Mouse (Mus musculus): ENCODE measurements around the gene Ccdc106. TPM values are rescaled to one million over a fixed set of nuclear protein-coding genes. Genes with fewer than 3 reads are reported as not detected.
"Not testable (repeated sequence)": the region's sequence is repeated elsewhere in the genome, so short reads cannot be mapped to it uniquely, and the experiment has no call there.

The Ccdc106 gene
- total RNA-seq, 1 experiment, result 7.5 TPM

GRCm38 (mm10) chr7:5017352-5017751 is 3.0 kb upstream of the Ccdc106 start:
- in situ Hi-C loops (cut with MboI; ENCODE audit: low sequenced_read_pairs in 2 of 2, unreplicated experiment in 2 of 2), result no loop called here
- H3K4me1 ChIP-seq (ENCODE audit: control insufficient read depth in 2 of 2, insufficient read depth in 2 of 2, low read length in 2 of 2, poor library complexity in 1 of 2), result peaks cover 7 to 17% of the 10 kb centered on the region in 2 experiments; a peak in 3 of 4 replicates
- no peaks in the 10 kb centered on the region for H3K9me3 ChIP-seq (ENCODE audit: control insufficient read depth, insufficient read depth, low read depth, low read length)
- TF ChIP-seq HCFC1 (IDR thresholded peaks at IDR 0.05; ENCODE audit: borderline replicate concordance, insufficient read depth, low read length) (no peak), ZC3H11A (IDR thresholded peaks at IDR 0.05; ENCODE audit: borderline replicate concordance, low read depth, low read length) (no peak), CHD2 (IDR thresholded peaks at IDR 0.05; ENCODE audit: low read depth, low read length) (no peak), ZNF384 (IDR thresholded peaks at IDR 0.05; ENCODE audit: low read depth, low read length) (no peak), MAFK (IDR thresholded peaks at IDR 0.05; ENCODE audit: insufficient read depth, low read depth, low read length) (no peak)
- no peak for DNase-seq (ENCODE audit: low read depth, low spot score)
- H3K4me3 ChIP-seq (ENCODE audit: insufficient read depth in 1 of 2, low read depth in 1 of 2, low read length in 2 of 2, poor library complexity in 1 of 2, severe bottlenecking in 1 of 2), result peak overlapping the region; percentile 23 to 38; a peak in 3 of 4 replicates
- no peak overlapping the region for H3K27ac ChIP-seq (ENCODE audit: insufficient read depth, low read depth, low read length, poor library complexity, severe bottlenecking)
- peak overlapping the region; percentile 40; the same call in 1 of the 2 replicates for H3K9ac ChIP-seq (ENCODE audit: insufficient read depth, low read depth, low read length, poor library complexity, severe bottlenecking)
- peaks cover 8% of the 10 kb centered on the region for H3K36me3 ChIP-seq (ENCODE audit: control insufficient read depth, insufficient read depth, low read length, poor library complexity, severe bottlenecking)

- Histone ChIP-seq H3K36me3 (ENCODE audit: control insufficient read depth, insufficient read depth, low read length, poor library complexity, severe bottlenecking) (peaks cover 8% of the 10 kb centered on the region; the same call in 1 of the 2 replicates), H3K9ac (ENCODE audit: insufficient read depth, low read depth, low read length, poor library complexity, severe bottlenecking) (peak overlapping the region; percentile 40), H3K9me3 (ENCODE audit: control insufficient read depth, insufficient read depth, low read depth, low read length) (no peaks in the 10 kb centered on the region), H3K4me1 (ENCODE audit: control insufficient read depth in 2 of 2, insufficient read depth in 2 of 2, low read length in 2 of 2, poor library complexity in 1 of 2) (peaks cover 7 to 15% of the 10 kb centered on the region in 2 experiments; a peak in 3 of 4 replicates), H3K4me3 (ENCODE audit: insufficient read depth in 1 of 2, low read depth in 1 of 2, low read length in 2 of 2, poor library complexity in 1 of 2, severe bottlenecking in 1 of 2) (peak overlapping the region; percentile 23 to 38; a peak in 3 of 4 replicates), H3K27ac (ENCODE audit: insufficient read depth, low read depth, low read length, poor library complexity, severe bottlenecking) (no peak overlapping the region)
- DNase-seq (ENCODE audit: low read depth, low spot score), result no peak
- no peak for TF ChIP-seq ZNF384 (IDR thresholded peaks at IDR 0.05; ENCODE audit: low read depth, low read length)
- no peak for TF ChIP-seq MAFK (IDR thresholded peaks at IDR 0.05; ENCODE audit: insufficient read depth, low read depth, low read length)
- TF ChIP-seq HCFC1 (IDR thresholded peaks at IDR 0.05; ENCODE audit: borderline replicate concordance, insufficient read depth, low read length), result no peak
- no peak for TF ChIP-seq ZC3H11A (IDR thresholded peaks at IDR 0.05; ENCODE audit: borderline replicate concordance, low read depth, low read length)
- TF ChIP-seq CHD2 (IDR thresholded peaks at IDR 0.05; ENCODE audit: low read depth, low read length), result no peak
- in situ Hi-C loops (cut with MboI; ENCODE audit: low sequenced_read_pairs in 2 of 2, unreplicated experiment in 2 of 2), result no loop called here
Observed at GRCm38 (mm10) chr7:5017931-5018330, 2.4 kb upstream of the Ccdc106 start.

GRCm38 (mm10) chr7:5019576-5019975 is 777 bp upstream of the Ccdc106 start:
- Histone ChIP-seq H3K36me3 (ENCODE audit: control insufficient read depth, insufficient read depth, low read length, poor library complexity, severe bottlenecking) (peaks cover 13% of the 10 kb centered on the region; the same call in 1 of the 2 replicates), H3K27ac (ENCODE audit: insufficient read depth, low read depth, low read length, poor library complexity, severe bottlenecking) (peak overlapping the region; percentile 94; the same call in 1 of the 2 replicates)
- in situ Hi-C loops (cut with MboI; ENCODE audit: low sequenced_read_pairs in 2 of 2, unreplicated experiment in 2 of 2), result not testable (repeated sequence)

GRCm38 (mm10) chr7:5020685-5021084 is 332 bp downstream of the Ccdc106 start:
- peaks cover 16% of the 10 kb centered on the region; the same call in 1 of the 2 replicates for H3K36me3 ChIP-seq (ENCODE audit: control insufficient read depth, insufficient read depth, low read length, poor library complexity, severe bottlenecking)
- peak overlapping the region; percentile 95 for H3K9ac ChIP-seq (ENCODE audit: insufficient read depth, low read depth, low read length, poor library complexity, severe bottlenecking)
- peak overlapping the region; percentile 59 to 97 for H3K4me3 ChIP-seq (ENCODE audit: insufficient read depth in 1 of 2, low read depth in 1 of 2, low read length in 2 of 2, poor library complexity in 1 of 2, severe bottlenecking in 1 of 2)
- H3K27ac ChIP-seq (ENCODE audit: insufficient read depth, low read depth, low read length, poor library complexity, severe bottlenecking), result peak overlapping the region; percentile 94
- no peaks in the 10 kb centered on the region for H3K9me3 ChIP-seq (ENCODE audit: control insufficient read depth, insufficient read depth, low read depth, low read length)
- H3K4me1 ChIP-seq (ENCODE audit: control insufficient read depth in 2 of 2, insufficient read depth in 2 of 2, low read length in 2 of 2, poor library complexity in 1 of 2), result peaks cover 4 to 16% of the 10 kb centered on the region in 2 experiments; a peak in 3 of 4 replicates
- TF ChIP-seq CHD2 (IDR thresholded peaks at IDR 0.05; ENCODE audit: low read depth, low read length), result no peak
- no peak for TF ChIP-seq MAFK (IDR thresholded peaks at IDR 0.05; ENCODE audit: insufficient read depth, low read depth, low read length)
- TF ChIP-seq ZC3H11A (IDR thresholded peaks at IDR 0.05; ENCODE audit: borderline replicate concordance, low read depth, low read length), result no peak
- TF ChIP-seq HCFC1 (IDR thresholded peaks at IDR 0.05; ENCODE audit: borderline replicate concordance, insufficient read depth, low read length), result no peak
- no peak for TF ChIP-seq ZNF384 (IDR thresholded peaks at IDR 0.05; ENCODE audit: low read depth, low read length)
- in situ Hi-C loops (cut with MboI; ENCODE audit: low sequenced_read_pairs in 2 of 2, unreplicated experiment in 2 of 2), result no loop called here
- DNase-seq (ENCODE audit: low read depth, low spot score), result no peak

More at GRCm38 (mm10) chr7:5019576-5019975, 777 bp upstream of the Ccdc106 start:
- H3K4me3 ChIP-seq (ENCODE audit: insufficient read depth in 1 of 2, low read depth in 1 of 2, low read length in 2 of 2, poor library complexity in 1 of 2, severe bottlenecking in 1 of 2), result peak overlapping the region; percentile 59 to 97
- H3K9ac ChIP-seq (ENCODE audit: insufficient read depth, low read depth, low read length, poor library complexity, severe bottlenecking), result peak overlapping the region; percentile 39; the same call in 1 of the 2 replicates
- H3K4me1 ChIP-seq (ENCODE audit: control insufficient read depth in 2 of 2, insufficient read depth in 2 of 2, low read length in 2 of 2, poor library complexity in 1 of 2), result peaks cover 4 to 15% of the 10 kb centered on the region in 2 experiments; a peak in 3 of 4 replicates
- not testable (repeated sequence) for H3K9me3 ChIP-seq (ENCODE audit: control insufficient read depth, insufficient read depth, low read depth, low read length); DNase-seq (ENCODE audit: low read depth, low spot score)

Measured in ES-E14 (cell line).